Mouse (Mus musculus) spleen, adult 2 months (tissue): ENCODE data around the gene Doc2b.

Experiments used
- CTCF ChIP-seq: fragments of 200-500 bp; IDR thresholded peaks from 2 replicates; pipeline ENCODE4 v1.5.1; 2011; ENCODE audit warnings: mild to moderate bottlenecking, inconsistent platforms; ENCODE audit not compliant: insufficient read depth, insufficient read length, insufficient replicate concordance; ENCODE audit errors: extremely low read depth
- POLR2A ChIP-seq: fragments of 200-500 bp; IDR thresholded peaks from 2 replicates; pipeline ENCODE4 v1.6.1; 2011; ENCODE audit warnings: low read depth, low read length, inconsistent platforms

DNA sequence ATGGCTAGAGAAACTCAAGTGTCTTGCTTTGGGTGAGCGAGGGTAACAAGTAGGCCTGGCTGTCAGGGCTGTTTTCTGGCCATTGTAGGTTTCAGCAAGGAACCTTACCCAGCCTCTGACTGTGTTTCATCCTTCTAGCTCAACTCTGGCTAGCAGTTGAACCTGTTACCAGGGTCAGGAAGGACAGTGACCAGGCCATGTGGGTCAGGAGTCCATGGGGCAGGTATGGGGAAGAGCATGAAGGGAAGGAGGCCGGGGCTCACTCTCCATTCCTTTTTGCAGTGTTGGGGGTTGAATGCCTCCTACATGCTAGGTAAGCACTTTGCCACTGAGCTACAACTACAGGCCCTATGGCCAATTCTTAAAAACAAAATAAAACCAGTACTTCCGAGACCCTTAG, 34.5 kb upstream of the Doc2b start:
- TF ChIP-seq CTCF (no peak), POLR2A (no peak)
